In genomic region chr5:123137044-123137909, GRCm38 (mm10) we compare ENCODE assay signal across 8 mouse cellular contexts. TPM values are rescaled to one million over a fixed set of nuclear protein-coding genes. Genes with fewer than 3 reads are reported as not detected.
DNase-seq lines count a peak whose midpoint lies in the region; ATAC-seq and TF ChIP-seq lines count a peak whose summit lies in the region.

No protein-coding gene starts in this region.

- TF ChIP-seq EP300 in heart, adult 2 months (IDR thresholded peaks at IDR 0.05; ENCODE audit: insufficient read depth, low read depth, low read length) = peak; percentile 45; the same call in 1 of the 2 replicates

- 2% methylated on average over 20 of the region's 20 CpGs for WGBS in embryonic facial prominence, embryonic 11.5 days
- 2% methylated on average over 20 of the region's 20 CpGs for WGBS in heart, adult 2 months
- 2% methylated on average over 20 of the region's 20 CpGs for WGBS in liver, embryonic 15.5 days (ENCODE audit: insufficient replicate concordance)
- under 1% methylated on average over 20 of the region's 20 CpGs for WGBS in neural tube, embryonic 13.5 days

- peak; percentile 54 for TF ChIP-seq POLR2A in heart, adult 2 months (IDR thresholded peaks at IDR 0.05; ENCODE audit: insufficient read depth, low read depth, low read length)

- peak; percentile 68 for DNase-seq in layer of hippocampus, adult 9-11 months
- no peak for DNase-seq in layer of hippocampus, adult 9-10 months (ENCODE audit: low spot score)
- DNase-seq in embryonic facial prominence, embryonic 11.5 days (ENCODE audit: low spot score) = peak; percentile 79
- DNase-seq in heart, adult 2 months = peak; percentile 90 to 92
- peak; percentile 89 to 93 for DNase-seq in kidney, adult 8-10 months
- peak; percentile 44 for DNase-seq in thymus, postnatal 0 days (ENCODE audit: low spot score)

- peak overlapping the region; percentile 100 for H3K9ac ChIP-seq in embryonic facial prominence, embryonic 11.5 days (replicated peaks; ENCODE audit: low read length)
- peak overlapping the region; percentile 76 for H3K9ac ChIP-seq in heart, adult 2 months (ENCODE audit: low read depth, low read length)
- H3K9ac ChIP-seq in liver, embryonic 15.5 days = peak overlapping the region; percentile 99
- H3K9ac ChIP-seq in neural tube, embryonic 13.5 days = peak overlapping the region; percentile 100

- peak overlapping the region; percentile 100 for H3K27ac ChIP-seq in embryonic facial prominence, embryonic 11.5 days (replicated peaks; ENCODE audit: low read depth, low read length)
- peak overlapping the region; percentile 100 for H3K27ac ChIP-seq in heart, adult 2 months
- H3K27ac ChIP-seq in liver, embryonic 15.5 days (replicated peaks) = peak overlapping the region; percentile 99
- H3K27ac ChIP-seq in neural tube, embryonic 13.5 days (replicated peaks) = peak overlapping the region; percentile 100

- H3K4me3 ChIP-seq in embryonic facial prominence, embryonic 11.5 days (ENCODE audit: low read depth, low read length) = peak overlapping the region; percentile 98
- peak overlapping the region; percentile 61 for H3K4me3 ChIP-seq in heart, adult 2 months
- H3K4me3 ChIP-seq in liver, embryonic 15.5 days (replicated peaks) = peak overlapping the region; percentile 95
- peak overlapping the region; percentile 95 for H3K4me3 ChIP-seq in neural tube, embryonic 13.5 days

- TF ChIP-seq CTCF in heart, adult 2 months (IDR thresholded peaks at IDR 0.05) = no peak

- H3K27me3 ChIP-seq in embryonic facial prominence, embryonic 11.5 days (ENCODE audit: control insufficient read depth, insufficient read depth, low read length) = no peaks in the 10 kb centered on the region
- H3K27me3 ChIP-seq in heart, adult 2 months (ENCODE audit: control insufficient read depth, insufficient read depth, low read length) = no peaks in the 10 kb centered on the region
- no peaks in the 10 kb centered on the region for H3K27me3 ChIP-seq in liver, embryonic 15.5 days
- no peaks in the 10 kb centered on the region for H3K27me3 ChIP-seq in neural tube, embryonic 13.5 days

- H3K79me2 ChIP-seq in heart, adult 2 months (replicated peaks; ENCODE audit: control insufficient read depth, insufficient read depth, low read length) = no peaks in the 10 kb centered on the region

- no peaks in the 10 kb centered on the region for H3K36me3 ChIP-seq in embryonic facial prominence, embryonic 11.5 days (replicated peaks; ENCODE audit: control insufficient read depth, insufficient read depth, low read depth, low read length)
- H3K36me3 ChIP-seq in heart, adult 2 months (ENCODE audit: control insufficient read depth, insufficient read depth, low read length) = peaks cover 15% of the 10 kb centered on the region
- peaks cover 26% of the 10 kb centered on the region for H3K36me3 ChIP-seq in liver, embryonic 15.5 days (replicated peaks)
- peaks cover 29% of the 10 kb centered on the region for H3K36me3 ChIP-seq in neural tube, embryonic 13.5 days

- intact Hi-C loops in heart, adult 2 months (cut with DNase I) = no loop called here

- H3K4me2 ChIP-seq in embryonic facial prominence, embryonic 11.5 days (ENCODE audit: low read depth, low read length) = peak overlapping the region; percentile 92
- H3K4me2 ChIP-seq in liver, embryonic 15.5 days = peak overlapping the region; percentile 99
- H3K4me2 ChIP-seq in neural tube, embryonic 13.5 days = peak overlapping the region; percentile 100

- H3K4me1 ChIP-seq in embryonic facial prominence, embryonic 11.5 days (ENCODE audit: control insufficient read depth, insufficient read depth, low read length) = peaks cover 17% of the 10 kb centered on the region
- peaks cover 20% of the 10 kb centered on the region for H3K4me1 ChIP-seq in heart, adult 2 months (ENCODE audit: control insufficient read depth, insufficient read depth, low read length)
- H3K4me1 ChIP-seq in liver, embryonic 15.5 days (replicated peaks) = peaks cover 75% of the 10 kb centered on the region
- H3K4me1 ChIP-seq in neural tube, embryonic 13.5 days (replicated peaks) = peaks cover 60% of the 10 kb centered on the region

- H3K9me3 ChIP-seq in embryonic facial prominence, embryonic 11.5 days (replicated peaks; ENCODE audit: control insufficient read depth, low read length) = no peaks in the 10 kb centered on the region
- H3K9me3 ChIP-seq in liver, embryonic 15.5 days (replicated peaks) = no peaks in the 10 kb centered on the region
- no peaks in the 10 kb centered on the region for H3K9me3 ChIP-seq in neural tube, embryonic 13.5 days

- ATAC-seq in embryonic facial prominence, embryonic 11.5 days (replicated peaks; ENCODE audit: insufficient number of reproducible peaks, low FRiP score, low TSS enrichment, low read depth) = no peak
- peak; percentile 22 for ATAC-seq in liver, embryonic 15.5 days (ENCODE audit: insufficient read depth)
- no peak for ATAC-seq in neural tube, embryonic 13.5 days (ENCODE audit: low read depth)

RNA-seq across cellular contexts. Expression of gene Setd1b, which starts 4.7 kb away (rescaled TPM):
- polyA plus RNA-seq in embryonic facial prominence, embryonic 11.5 days (2014; fragmentation: Nextera tagmentation; extraction: Ambion mirVana) = 9.6 and 9.8 TPM in 2 replicates
- total RNA-seq in heart, adult 2 months (2021) = 10 to 100 TPM; 12.9 to 19.4 TPM
- 6.4 and 7.4 TPM in 2 replicates for polyA plus RNA-seq in heart, adult 2 months (2012; rRNA removed)
- polyA plus RNA-seq in liver, embryonic 15.5 days (2015; fragmentation: Nextera tagmentation; extraction: Ambion mirVana) = 3.9 and 4.2 TPM in 2 replicates
- polyA plus RNA-seq in neural tube, embryonic 13.5 days (2015; fragmentation: Nextera tagmentation; extraction: Ambion mirVana) = 11.5 and 13.1 TPM in 2 replicates
- 8.0 and 11.3 TPM in 2 replicates for polyA plus RNA-seq in thymus, postnatal 0 days (2015; fragmentation: Nextera tagmentation; extraction: Ambion mirVana)

RNA-seq across cellular contexts. Expression of gene Rhof, which starts 4.8 kb away (rescaled TPM):
- 1.6 and 2.0 TPM in 2 replicates for polyA plus RNA-seq in embryonic facial prominence, embryonic 11.5 days (2014; fragmentation: Nextera tagmentation; extraction: Ambion mirVana)
- total RNA-seq in heart, adult 2 months (2021) = under 1 TPM; 0.64 to 0.70 TPM
- polyA plus RNA-seq in heart, adult 2 months (2012; rRNA removed) = 1.6 and 2.3 TPM in 2 replicates
- polyA plus RNA-seq in liver, embryonic 15.5 days (2015; fragmentation: Nextera tagmentation; extraction: Ambion mirVana) = 1.7 and 2.1 TPM in 2 replicates
- 4.2 and 4.4 TPM in 2 replicates for polyA plus RNA-seq in neural tube, embryonic 13.5 days (2015; fragmentation: Nextera tagmentation; extraction: Ambion mirVana)
- 10.4 and 11.1 TPM in 2 replicates for polyA plus RNA-seq in thymus, postnatal 0 days (2015; fragmentation: Nextera tagmentation; extraction: Ambion mirVana)

RNA-seq across cellular contexts. Expression of gene Psmd9, which starts 31.9 kb away (rescaled TPM):
- polyA plus RNA-seq in embryonic facial prominence, embryonic 11.5 days (2014; fragmentation: Nextera tagmentation; extraction: Ambion mirVana) = 74.0 and 75.3 TPM in 2 replicates
- 10 to 100 TPM; 13.3 to 14.8 TPM for total RNA-seq in heart, adult 2 months (2021)
- polyA plus RNA-seq in heart, adult 2 months (2012; rRNA removed) = 16.4 and 20.4 TPM in 2 replicates
- polyA plus RNA-seq in liver, embryonic 15.5 days (2015; fragmentation: Nextera tagmentation; extraction: Ambion mirVana) = 70.1 and 77.2 TPM in 2 replicates
- 66.9 and 67.9 TPM in 2 replicates for polyA plus RNA-seq in neural tube, embryonic 13.5 days (2015; fragmentation: Nextera tagmentation; extraction: Ambion mirVana)
- 77.6 and 94.1 TPM in 2 replicates for polyA plus RNA-seq in thymus, postnatal 0 days (2015; fragmentation: Nextera tagmentation; extraction: Ambion mirVana)

RNA-seq across cellular contexts. Expression of gene Hpd, which starts 45.2 kb away (rescaled TPM):
- not detected in 2 replicates for polyA plus RNA-seq in embryonic facial prominence, embryonic 11.5 days (2014; fragmentation: Nextera tagmentation; extraction: Ambion mirVana)
- total RNA-seq in heart, adult 2 months (2021) = not detected
- polyA plus RNA-seq in heart, adult 2 months (2012; rRNA removed) = 0.61 and 0.97 TPM in 2 replicates
- 61.7 and 87.5 TPM in 2 replicates for polyA plus RNA-seq in liver, embryonic 15.5 days (2015; fragmentation: Nextera tagmentation; extraction: Ambion mirVana)
- not detected in 2 replicates for polyA plus RNA-seq in neural tube, embryonic 13.5 days (2015; fragmentation: Nextera tagmentation; extraction: Ambion mirVana)
- polyA plus RNA-seq in thymus, postnatal 0 days (2015; fragmentation: Nextera tagmentation; extraction: Ambion mirVana) = 0.64 TPM in 1 of 2 replicates, not detected in the other
